Mouse (Mus musculus) adrenal gland, postnatal 10 days (tissue): ENCODE data around the gene Ino80b. TPM values are rescaled to one million over a fixed set of nuclear protein-coding genes. Genes with fewer than 3 reads are reported as not detected.
"Not testable (repeated sequence)": the region's sequence is repeated elsewhere in the genome, so short reads cannot be mapped to it uniquely, and the experiment has no call there.

Experiments
- DNase-seq: peaks from one replicate; pipeline ENCODE4 v3.0.0; 2021; ENCODE audit warnings: mixed read lengths
- long read RNA-seq, 2 experiments: library from polyadenylated mRNA; stranded (forward); transcript quantifications; one replicate each; pipeline ENCODE4 v2.0.0; 2021
- total RNA-seq, 2 experiments: library from RNA; stranded (reverse); gene quantifications; 2 replicates each; pipeline ENCODE4 v1.2.3; 2021

The Ino80b gene
- 10 to 100 TPM; 20.7 to 25.7 TPM for total RNA-seq
- long read RNA-seq, experiment 1, transcript Ino80b-202 (5 exons, 1,503 nt): major isoform, 16 of 35 reads
- long read RNA-seq, experiment 1, partial matches to known transcripts: 15 of 35 reads
- long read RNA-seq, experiment 1, other reads (novel, unspliced or antisense): 4 of 35 reads
- long read RNA-seq, experiment 2, transcript Ino80b-202 (5 exons, 1,503 nt): major isoform, 15 of 18 reads
- long read RNA-seq, experiment 2, partial matches to known transcripts: 2 of 18 reads
- long read RNA-seq, experiment 2, other reads (novel, unspliced or antisense): 1 of 18 reads

DNA sequence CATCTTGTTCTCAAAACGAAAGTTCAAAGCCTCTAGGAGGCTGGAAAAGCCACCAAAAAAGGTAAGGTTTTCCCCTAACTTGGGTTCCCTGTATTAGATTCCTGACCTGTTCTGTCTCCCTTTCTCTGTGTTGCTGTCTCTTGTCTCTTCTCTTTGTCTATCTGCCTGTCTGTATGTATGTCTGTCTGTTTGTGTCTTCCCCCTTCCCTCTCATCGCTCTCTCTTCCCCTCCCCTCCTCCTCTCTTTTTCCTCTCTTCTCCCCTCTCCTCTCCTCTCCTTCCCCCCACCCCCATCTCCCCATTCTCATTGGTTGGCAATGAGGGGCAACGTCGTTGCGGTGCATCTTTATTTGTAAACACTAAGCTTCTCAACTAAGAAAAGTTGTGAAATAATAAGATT lies at the start of gene Ino80b:
TSS of gene Ino80b (minus strand) at position 101 of the 400 bp plus-strand sequence.
- no peak for DNase-seq

DNA sequence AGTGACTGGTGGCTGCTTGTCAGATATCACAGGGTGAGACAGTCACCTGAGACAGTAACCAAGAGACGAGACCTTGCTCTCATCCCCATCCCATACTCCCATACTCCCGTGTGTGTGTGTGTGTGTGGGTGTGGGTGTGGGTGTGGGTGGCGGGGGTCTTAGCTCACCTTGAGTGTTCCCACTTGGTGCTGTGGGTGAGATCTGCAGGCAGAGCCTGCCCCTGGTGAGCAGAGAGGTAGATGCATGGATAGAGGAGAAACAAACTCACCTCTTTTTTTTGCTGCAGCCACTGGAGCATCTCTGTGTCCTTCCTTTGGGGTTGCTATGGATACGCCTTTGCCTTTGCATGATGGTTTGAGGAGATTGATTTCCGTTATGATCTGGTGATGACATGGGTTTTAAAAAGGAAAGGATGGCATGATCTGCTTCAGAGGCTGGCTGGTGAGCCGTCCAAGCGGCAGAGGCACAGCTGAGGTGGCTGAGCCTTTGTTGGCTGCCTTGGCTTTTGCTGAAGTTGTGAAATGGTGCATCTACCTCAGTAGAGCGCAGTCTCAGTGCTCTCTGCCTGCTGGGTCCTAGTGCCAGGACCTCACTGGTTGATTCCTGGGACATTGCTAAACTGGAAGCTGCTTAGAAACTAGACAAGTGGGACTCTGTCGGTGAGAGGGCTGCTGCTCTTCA lies 47.1 kb upstream of the Ino80b start:
- no peak for DNase-seq

DNA sequence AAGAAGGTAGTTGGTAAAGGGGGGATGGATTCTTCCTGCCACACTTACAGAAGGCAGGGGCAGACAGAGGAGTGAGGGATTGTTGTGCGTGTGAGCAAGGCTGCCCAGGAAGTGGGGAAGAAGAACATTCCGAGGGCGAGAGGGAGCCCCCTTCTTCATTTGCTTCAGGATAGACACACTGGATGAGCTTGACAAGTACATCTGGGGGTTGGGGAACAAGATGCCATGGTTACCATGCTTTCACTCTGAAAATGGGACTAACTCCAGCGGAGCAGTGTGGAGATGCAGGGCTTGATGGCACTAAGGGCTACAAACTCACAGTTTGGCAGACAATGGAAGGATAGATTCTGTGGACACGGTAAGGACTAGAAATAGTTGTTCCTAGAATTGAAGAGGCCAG lies 45.8 kb upstream of the Ino80b start:
- DNase-seq: no peak

DNA sequence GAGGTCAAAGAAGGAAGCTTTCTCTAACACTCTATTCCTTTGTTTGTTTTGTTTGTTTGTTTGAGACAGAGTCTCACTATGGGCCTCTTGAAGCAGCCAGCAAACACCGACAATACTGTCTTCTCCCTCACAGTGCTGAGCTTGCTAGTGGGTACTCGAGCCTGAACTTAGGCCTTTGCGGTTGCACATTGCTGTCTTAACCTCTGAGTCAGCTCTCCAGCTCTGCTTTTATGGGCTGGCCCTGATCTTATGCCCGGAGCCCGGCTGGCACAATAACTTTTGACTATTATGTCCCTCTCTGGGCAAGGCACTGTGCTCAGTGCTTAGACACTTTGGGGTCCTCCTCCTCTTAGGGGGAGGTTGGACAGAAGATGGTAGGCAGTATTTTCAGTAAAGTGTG lies 44.6 kb upstream of the Ino80b start:
- DNase-seq: no peak

DNA sequence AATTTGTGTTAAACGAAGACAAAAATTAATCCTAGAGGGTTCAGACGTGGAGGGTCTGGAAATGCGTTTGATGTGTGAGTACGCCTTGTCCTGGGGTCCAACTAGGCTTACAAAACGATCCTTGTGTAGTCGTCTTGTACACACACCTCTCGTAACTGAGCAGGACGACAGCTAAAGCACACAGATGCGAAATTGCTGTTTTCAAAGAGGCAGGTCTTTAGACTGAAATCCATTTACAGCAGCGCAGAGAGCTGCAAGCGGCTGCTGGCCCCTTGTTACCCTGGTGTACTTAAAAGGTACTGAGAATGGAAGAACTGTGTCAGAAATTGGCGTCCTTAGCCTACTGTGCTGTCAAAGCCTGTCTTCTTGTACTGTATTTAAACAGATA lies 41.0 kb upstream of the Ino80b start:
- DNase-seq: no peak

DNA sequence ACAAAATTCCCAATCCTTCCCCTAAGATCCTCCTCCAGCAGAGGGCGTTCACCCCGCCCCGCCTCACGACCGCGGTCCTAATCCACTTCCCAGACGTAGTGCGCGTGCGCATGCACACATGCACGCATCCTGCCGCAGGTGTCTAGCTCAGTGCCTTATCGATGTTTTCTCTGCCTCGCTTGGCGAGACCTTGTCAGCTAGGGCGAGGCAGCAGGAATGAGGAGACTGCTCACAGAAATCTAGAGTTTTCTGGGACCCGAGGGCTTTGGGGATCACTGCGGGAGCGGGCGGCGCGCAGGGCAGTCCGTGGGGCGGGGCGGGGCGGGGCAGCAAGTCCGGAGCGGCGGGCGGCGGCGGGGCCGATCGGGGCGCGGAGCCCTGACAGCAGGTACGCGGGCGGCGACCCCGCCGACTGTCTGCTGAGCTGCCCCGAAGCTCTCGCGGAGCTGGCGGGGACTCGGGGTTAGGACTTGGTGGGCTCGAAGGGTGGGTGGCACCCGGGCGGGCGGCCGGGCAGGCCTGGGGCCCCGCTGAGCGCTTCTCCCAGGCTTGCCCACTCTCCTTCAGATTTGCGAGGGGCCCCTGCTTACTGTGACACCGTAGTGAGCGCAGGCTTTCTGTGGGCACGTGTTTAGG lies 40.5 kb upstream of the Ino80b start, which contains the start of gene Dctn1:
TSS of gene Dctn1 (plus strand) at position 314 of the 636 bp plus-strand sequence.
- DNase-seq: peak; percentile 94

DNA sequence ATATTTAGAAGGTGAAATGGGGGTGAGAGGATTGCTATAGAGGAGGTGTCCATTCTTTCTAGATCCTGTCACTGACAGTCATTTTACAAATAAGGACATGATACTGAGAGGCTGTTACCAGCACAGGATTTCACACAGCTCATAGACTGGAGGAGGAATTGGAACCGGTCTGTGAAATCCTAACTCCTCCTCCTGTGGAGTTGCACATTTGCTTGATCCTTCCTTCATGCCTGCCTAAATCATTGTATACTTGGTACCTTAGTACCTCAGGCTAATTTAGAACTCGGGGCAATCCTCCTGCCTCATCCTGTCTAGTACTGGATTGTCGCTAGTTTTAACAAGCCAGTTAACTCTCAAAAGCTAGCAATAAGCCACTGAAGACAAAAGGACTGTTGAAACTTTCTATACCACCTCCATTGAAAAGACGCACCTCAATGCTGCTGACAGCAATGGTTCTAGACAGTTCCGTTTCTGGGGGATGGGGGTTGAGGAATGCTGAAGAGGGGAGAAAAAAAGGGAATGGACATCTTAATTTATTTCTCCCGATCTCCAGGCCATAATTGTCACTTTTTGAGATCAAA lies 39.9 kb upstream of the Ino80b start:
- no peak for DNase-seq

DNA sequence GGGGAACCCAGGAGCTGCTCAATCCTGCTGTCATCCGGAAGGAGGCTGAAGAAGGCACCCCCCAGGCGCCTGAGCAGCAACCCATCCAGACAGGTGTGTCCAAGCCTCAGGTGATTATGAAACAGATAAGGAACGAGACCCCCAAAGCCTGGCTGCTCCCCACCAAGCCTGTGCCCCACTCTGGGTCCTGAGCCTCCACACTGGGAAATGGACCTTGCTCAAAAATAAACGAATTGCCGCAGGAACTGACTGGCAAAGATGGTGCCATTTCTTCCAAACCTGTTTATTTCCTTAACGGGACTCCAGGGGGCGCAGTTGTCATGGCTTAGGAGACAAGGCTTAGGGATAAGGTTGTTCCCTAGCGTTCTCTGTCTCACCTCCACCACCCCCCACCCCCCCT lies 37.5 kb upstream of the Ino80b start:
- peak; percentile 78 for DNase-seq

DNA sequence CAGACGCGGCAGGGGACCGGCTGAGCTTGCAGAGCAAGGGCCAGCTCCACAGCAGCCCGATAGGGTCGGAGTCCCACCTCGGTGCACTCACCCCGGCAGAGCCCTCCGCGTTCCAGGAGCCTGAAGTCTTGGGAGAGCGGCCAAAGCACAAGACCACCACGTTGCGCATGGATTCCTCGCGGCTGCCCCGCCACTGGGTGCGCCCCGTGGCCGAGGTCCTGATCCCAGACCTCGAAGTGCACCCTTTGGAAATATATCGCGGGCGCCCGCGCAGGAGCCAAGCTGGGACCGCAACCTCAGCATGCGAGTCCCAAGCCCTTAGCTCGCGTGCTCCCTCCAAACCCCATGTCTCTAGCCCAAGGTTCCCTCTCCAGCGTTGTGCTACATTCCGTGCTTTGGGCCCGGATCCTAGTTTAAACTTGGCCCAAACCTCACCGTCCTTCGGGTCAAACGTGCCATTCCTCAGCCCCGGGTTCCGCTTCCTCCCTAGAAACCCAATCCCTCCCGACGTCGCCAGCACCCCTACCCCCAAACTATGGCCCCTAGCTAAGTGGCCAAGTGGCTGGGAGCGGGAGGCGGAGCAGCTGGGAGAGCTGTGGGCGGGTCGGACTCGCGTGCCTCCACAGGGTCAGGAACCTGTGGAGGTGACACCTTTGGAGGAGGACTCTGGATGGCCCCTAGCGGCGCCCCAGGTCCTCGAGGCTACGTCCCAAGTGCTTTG lies 36.9 kb upstream of the Ino80b start:
- DNase-seq: peak; percentile 67

DNA sequence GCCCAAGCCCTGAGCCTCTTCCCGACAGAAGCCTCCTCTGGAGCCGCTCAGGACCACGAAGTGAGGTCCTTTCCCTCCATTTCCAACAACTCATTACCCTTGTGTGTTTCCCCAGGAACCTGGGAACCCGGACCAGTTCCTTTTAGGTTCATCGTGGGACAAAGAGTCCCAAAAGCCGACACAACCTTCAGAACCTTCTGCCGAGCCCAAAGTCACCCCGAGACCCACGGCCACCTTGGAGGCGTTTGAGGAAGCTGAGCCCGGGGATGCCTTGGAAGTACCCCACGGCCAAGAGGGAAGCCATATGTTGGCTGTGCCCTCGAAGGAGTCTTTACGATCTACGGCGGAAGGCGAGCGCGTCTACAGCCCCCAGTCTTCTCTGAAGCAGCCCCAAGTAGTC lies 36.2 kb upstream of the Ino80b start:
- DNase-seq: no peak

DNA sequence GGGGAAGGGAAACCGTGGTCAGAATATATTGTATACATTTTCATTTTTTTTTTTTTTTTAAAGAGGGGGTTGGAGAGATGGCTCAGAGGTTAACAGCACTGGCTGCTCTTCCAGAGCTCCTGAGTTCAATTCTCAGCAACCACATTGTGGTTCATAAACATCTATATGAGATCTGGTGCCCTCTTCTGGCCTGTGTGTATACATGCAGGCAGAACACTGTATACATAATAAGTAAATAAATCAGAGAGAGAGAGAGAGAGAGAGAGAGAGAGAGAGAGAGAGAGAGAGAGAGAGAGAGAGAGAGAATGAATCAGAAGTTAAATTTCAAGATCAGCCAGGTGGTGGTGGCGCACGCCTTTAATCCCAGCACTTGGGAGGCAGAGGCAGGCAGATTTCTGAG lies 34.2 kb upstream of the Ino80b start:
- DNase-seq: not testable (repeated sequence)

DNA sequence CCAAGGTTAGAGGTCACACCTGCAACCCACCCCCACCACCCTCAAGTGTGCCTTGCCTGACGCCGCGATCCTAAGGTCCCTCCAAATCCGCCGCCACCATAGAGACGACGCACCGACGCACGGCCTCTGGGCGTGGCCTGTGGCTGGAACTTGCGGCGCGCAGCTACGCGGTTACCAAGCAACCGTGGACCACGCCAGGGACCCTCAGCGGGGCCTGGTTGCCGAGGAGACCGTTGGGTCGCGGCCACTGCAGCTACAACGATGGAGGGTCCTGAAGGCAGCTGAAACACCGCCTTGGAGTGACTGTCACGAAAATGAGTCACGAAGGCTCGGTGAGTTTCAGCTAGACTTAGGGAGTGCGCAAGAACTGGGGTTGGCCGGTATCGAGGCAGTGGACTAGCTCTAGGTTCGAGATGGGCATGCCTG lies 31.0 kb upstream of the Ino80b start, which contains the start of the genes Wdr54 and 1700003E16Rik:
TSS of gene Wdr54 (minus strand) at position 139 of the 426 bp plus-strand sequence.
TSS of gene 1700003E16Rik (plus strand) at position 146 of the 426 bp plus-strand sequence.
- peak; percentile 73 for DNase-seq

DNA sequence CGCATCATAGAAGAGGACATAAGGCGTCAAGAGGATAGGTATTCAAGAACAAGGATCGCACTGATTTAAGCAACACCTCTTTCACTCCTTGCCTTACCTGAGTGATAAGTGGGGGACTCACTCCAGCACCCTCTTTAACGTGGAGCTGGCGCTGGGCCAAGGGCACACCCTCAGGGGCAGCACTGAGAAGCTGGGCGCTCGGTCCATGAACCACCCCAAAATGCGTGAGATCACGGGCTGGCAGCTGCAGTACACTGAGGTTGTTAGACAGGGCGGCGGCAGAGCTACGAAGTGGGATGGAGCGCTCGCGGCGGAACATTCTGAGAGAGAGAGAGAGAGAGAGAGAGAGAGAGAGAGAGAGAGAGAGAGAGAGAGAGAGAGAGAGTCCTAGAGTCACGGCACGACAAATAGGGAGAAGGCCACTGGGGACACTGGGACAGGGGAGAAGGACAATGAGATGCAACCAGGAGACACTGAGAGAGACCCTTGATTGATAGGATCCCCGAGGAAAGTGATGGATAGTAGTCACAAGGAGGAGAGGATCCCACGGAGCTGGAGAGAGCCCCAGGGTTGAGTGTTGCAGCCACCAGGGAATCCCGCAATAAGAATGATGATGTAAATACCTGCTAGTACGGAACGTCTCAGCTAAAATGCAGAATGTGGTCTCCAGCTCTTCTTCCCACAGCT lies 30.5 kb upstream of the Ino80b start:
- no peak for DNase-seq

DNA sequence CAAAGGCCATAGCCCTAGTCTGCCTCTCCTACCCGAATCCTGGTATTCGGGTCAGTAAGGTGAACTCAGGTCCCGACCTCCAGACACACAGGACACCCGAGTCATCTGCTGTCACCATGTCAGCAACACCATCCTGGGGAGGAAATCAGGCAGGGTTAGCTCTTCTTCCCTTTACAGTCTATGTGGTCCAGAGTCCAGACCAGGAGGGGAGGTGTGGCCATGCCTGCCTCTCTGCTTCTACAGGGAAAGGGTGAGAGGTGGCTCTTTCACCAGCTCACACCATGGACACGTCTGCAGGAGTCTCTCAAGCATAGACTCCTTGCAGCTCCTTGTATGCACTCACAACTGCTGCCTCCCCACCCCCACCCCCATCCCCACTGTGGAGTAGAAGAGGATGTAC lies 28.3 kb upstream of the Ino80b start:
- no peak for DNase-seq

DNA sequence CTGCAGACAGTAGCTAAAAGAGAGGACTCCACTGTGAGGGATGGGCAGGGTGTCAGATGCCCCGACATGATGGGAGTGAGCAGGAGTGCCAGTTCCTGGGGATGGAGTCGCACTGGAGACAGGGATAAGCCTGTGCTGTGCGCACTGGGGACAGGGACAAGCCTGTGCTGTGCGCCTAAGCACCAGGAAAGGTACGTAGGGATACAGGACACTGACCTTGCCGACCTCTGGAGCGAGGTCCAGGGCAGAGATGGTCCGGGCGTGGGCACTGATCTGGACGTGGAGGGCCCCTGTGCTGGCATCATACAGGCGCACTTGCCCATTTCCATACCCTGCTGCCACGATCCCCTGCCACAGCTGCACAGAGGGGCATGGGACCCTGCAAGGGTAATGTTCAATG lies 27.8 kb upstream of the Ino80b start:
- DNase-seq: no peak

DNA sequence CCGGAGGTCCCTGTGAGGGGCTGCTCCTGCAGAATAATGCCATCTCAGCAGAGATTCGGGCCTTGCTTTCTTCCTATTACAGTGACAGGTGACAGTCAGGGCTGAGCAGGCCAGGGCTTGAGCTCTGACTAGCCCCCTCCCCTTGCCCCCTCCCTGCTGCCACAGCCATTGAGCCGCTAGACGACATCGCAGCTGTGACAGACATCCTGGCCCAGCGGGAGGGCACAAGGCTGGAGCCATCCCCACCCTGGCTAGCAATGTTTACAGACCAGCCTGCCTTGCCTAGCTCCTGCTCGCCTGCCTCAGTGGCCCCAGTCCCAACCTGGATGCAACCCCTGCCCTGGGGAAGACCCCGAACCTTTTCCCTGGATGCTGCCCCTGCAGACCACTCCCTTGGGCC lies 26.5 kb upstream of the Ino80b start:
- DNase-seq: no peak

DNA sequence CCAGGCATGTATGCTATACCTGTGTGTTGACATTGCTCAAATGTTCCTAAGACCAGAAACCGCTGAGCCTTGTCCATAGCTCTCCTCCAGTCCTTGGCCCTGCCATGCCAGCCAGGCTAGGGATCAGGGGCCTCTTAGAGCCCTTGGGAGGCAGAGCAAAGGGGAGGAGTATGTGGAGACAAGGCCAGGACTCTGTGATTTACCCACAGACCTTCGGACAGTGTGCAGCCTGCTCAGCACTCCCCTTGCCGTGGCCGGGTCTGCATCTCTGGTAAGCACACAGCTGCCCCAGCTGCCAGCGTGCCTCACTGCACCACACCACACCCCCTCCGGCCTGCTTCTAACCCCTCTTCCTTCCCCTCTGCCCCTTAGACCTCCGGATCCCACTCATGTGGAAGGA lies 22.0 kb upstream of the Ino80b start:
- peak; percentile 59 for DNase-seq

DNA sequence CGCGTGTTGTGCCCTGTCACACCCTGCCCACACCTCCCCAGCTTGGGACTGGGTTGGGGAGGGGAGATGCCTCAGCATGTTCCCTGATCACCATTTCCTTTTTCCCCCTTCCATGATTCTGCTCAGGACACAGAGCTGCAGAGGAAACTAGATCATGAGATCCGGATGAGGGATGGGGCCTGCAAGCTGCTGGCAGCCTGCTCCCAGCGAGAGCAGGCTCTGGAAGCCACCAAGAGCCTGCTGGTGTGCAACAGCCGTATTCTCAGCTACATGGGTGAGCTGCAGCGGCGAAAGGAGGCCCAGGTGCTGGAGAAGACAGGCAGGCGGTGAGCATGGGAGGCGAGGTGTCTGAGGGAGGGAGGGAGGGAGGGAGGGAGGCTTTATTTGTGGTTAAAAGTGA lies 20.6 kb upstream of the Ino80b start:
- DNase-seq: no peak

DNA sequence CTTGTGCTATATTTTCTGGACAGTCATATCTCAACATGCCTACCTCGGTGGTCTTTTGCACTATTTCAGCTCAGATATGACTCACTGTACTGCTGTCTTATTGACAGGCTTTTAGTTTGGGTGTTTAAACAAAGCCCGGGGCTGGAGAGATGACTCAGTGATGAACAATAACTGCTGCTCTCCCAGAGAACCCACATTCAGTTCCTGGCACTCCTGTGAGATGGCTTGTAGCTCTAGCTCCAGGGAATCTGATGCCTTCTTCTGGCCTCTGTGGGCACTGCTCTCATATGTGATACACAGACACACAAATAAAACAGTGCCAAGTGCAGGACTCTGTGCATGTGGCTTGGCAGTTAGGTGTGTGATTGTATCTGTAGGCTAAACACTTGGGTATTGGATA lies 20.0 kb upstream of the Ino80b start:
- DNase-seq: no peak

DNA sequence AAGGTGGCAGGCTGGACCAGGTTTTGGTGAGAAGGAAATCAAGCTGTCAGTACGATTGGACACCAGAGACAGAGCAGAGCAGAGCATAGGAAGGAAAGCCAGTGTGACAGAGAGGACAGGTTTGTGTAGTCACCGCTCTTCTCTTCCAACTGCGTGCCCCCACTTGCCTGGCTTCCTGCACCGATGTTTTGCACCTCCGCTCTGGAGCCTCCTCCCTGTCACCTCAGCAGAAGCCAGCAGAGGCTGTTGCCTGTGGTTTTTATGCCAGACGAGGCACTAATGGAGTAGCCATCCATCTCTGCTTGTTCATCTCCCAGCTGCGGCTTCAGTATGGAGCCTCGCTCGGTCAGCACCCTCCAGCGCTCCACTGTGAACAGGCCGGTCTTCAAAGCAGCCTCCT lies 17.7 kb upstream of the Ino80b start:
- no peak for DNase-seq

DNA sequence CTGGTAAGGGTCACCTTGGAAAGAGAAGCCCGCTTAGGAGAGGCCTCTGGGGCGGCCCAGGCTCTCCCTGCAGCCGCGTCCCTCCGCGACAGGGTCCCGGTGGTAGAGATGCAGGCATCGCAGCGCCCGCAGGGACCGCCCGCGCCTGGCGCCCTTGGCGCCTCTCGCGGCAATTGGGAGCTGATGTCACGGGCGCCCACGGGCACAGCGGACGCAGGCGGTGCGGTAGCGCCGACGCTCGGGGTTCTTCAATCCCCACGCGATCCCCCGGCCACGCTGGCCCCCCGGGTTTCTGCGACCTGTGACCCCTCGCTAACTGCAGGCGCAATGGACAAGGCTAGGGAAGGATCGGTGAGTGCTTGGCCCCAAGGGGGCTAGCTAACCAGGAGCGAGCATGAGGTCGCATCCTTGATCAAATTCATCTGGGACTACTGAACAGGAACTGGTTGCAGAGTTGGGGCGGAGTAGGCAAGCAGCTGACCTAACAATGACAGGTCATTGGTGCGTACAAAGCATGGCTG lies 17.0 kb upstream of the Ino80b start:
- DNase-seq: peak; percentile 47
